Mouse (Mus musculus) WW6 (cell line): ENCODE measurements at regions not wholly inside any gene's neighbourhood (a gene's known extent, or its start where the extent isn't known, plus 50 kb on each side); places are given as distances from the start of the nearest gene placed in this dataset.
"Not testable (repeated sequence)": the region's sequence is repeated elsewhere in the genome, so short reads cannot be mapped to it uniquely, and the experiment has no call there.

ENCODE experiments used
- DNase-seq: peaks from one replicate; pipeline ENCODE4 v3.0.0-alpha.2; 2013; ENCODE audit warnings: low read depth, low spot score

DNA sequence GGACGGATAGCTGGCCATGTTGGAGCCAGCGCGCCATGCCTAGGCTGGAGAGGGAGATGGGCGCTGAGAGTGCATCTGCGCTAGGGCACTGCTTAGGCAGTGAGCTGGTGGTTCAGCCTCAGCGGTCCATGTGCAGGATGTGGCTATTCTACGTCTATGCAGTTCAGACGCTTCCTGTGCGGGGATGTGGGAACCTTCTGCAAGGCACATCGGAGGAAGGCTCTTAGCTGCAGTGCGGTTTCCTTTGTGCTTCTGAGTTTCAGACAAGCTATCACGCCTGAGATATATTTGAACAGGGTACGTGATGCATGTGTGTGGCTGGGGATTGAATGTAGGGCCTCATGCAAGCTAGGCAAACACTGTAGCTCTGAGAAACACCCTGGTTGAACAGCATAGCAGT, 54.4 kb upstream of the Lrpprc start:
- DNase-seq, result no peak

DNA sequence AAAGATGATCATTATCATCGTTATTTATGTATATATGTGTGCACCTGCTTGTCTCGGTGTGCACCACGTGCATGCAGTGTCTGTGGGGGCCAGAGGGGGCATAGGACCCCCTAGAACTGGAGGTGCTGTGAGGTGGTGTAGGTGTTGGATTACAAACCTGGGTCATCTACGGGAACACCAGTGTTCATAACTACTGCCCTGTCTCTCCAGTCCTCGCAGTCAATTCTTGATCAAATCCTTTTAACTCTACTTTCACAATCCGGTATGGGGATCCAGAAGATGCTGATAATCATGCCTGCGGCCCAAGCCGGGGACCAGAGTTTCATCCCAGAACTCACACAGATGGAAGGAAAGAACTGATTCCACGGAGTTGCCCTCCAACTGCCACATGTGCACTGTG, 55.6 kb upstream of the Lrpprc start:
- no peak for DNase-seq

DNA sequence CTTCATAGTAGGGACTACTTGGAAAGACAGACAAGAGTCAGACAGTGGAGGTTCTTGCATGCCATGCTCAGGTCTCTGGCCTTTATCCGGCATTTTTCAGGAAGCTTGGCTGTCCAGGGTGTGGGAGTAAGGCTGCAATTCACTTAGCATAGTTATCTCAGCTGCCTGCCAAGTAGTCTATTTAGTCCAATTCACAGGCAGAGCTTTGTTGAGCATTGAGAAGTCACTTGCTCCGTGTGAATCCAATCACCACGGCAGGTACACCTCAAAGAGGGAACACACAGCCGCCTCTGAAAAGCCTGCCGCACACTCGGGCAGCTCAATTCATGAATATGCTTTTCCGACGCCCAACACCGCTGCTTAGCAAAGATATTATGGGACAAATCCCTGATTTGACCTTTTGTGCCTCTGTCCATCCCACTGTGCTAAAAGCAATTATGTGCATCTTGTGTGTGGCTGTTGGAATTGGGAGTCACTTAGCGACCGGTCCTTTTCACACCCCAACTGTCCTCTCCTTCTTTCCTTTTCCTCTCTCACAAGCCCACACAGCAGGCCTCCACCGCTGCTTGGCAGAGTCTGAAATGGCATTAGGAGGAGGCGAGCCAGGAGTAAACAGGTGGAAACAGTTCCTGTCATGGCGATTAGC, 57.9 kb upstream of the Lrpprc start:
- DNase-seq, result no peak

DNA sequence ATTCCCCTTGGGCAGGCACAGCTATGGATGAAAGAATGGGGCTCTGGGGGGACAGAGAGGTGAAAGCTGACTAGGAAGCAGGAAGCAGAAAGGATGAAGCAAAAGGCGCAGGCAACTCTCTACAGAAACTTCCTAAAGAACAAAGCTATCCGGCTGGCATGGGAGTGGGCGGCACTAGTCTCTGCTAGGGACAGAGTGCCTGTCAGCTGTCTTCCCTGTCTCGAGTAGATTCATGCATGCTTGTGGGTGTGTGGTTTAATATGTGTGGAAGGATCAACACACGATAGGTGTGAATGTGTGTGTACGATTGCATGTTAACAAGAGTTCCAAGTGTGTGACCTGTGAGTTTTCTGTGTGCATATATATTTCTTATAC, 58.4 kb upstream of the Lrpprc start:
- DNase-seq, result no peak

DNA sequence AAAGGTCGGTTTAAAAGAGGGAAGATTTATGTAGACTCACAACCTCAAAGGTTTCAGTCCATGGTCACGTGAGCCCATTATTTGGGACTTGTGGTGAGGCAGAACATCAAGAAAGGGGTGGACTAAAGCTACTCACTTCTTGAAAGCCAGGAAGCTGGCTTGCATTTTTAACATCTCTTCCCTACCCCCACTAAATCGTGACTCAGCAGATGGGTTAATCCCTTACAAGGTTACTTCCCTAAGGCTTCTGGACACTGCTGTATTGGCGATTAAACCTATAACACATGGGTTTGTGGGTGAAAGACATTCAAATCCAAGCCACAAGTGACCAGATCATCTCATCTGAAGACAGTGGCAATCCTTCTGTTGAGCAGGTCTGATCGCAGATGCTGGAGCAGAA, 59.9 kb upstream of the Lrpprc start:
- no peak for DNase-seq

DNA sequence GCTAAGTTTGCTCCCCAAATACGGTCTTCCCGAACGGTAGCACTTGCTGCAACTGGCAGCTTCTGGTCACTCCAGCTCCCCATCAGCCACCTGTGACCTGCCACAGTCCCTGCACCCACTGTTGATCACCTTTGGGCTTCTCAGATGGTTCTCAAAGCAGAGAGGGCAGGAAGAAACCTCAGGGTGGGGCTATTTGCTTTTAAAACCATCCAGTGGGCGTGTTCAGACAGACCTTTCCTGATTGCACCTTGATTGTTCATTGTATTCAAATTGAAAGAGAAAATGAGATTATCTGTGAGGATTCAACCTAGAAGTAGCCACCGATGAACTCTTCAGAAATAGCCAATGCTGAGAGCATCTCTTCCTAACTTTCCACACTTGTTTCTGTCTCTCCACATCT, 60.3 kb upstream of the Lrpprc start:
- DNase-seq, result no peak

DNA sequence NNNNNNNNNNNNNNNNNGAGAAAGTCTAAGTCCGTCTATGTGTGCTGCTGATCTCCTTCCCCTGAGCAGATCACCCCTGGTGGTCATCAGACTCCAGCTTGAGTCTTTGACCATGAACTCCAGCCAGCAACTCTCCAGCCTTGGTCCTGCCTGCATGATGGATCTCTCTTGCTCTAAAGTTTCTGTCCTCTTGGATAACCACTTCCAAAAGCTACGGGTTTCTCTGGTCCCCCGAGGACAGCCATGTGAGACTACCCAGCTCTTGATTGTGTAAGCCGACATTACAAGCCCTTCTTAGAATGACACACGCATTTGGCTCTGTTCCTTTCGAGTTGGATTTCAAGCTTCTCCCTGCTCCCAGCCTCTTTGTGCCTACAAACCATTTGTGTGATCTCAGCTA, 66.4 kb upstream of the Lrpprc start:
- no peak for DNase-seq

DNA sequence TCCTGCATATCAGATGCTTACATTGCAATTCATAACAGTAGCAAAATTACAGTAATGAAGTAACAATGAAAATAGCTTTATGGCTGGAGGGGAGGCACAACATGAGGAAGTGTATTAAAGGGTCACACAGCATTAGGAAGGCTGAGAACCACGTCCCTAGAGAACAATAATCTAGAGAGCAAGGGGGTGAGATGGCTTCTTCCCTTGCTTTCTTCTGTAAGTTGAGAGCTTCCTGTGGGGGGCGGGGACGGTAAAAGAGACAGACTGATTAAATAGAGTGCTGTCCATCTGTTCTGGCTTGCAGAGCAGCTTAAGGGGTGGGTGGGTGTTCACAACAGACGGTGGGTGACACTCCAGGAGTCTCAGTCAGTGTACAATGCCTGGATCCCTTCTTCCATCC, 68.2 kb upstream of the Lrpprc start:
- no peak for DNase-seq

DNA sequence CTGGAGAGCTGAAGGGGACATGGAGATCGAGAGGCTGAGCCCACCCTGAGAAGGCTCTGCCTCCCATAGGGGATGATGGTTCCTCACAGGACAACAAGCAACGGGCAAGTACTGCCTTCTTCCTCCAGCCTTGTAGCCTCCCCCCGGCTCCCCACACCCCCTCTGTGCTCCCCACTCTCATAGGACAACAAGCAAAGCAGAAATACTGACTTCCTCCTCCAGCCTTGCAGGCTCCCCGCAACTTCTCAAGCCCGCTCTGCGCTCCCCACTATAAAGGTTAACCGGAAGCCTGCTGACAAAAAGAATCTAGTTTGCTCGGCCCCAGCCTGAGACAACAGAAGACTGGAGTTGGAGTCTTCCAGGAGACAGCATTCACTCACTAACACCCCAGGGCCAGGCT, 69.3 kb upstream of the Lrpprc start:
- no peak for DNase-seq

DNA sequence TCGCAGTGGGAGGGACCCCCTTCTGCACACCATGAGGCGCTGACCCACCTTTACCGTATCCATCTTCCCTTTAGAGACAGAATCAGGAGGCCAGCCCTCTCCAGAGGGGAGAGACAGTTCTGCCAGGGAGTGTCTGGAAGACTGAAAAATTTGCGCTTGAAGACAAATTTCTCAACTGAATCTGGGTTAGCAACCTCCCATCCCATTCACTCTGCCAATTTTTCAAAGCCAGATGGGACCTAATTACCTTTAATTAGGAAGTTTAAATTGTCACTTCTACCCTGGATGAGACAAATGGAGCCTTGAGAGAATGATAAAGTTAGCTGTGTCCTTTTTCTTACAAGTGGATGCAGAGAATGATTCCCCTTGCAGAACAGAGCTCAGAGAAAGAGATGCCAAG, 70.2 kb upstream of the Lrpprc start:
- no peak for DNase-seq

DNA sequence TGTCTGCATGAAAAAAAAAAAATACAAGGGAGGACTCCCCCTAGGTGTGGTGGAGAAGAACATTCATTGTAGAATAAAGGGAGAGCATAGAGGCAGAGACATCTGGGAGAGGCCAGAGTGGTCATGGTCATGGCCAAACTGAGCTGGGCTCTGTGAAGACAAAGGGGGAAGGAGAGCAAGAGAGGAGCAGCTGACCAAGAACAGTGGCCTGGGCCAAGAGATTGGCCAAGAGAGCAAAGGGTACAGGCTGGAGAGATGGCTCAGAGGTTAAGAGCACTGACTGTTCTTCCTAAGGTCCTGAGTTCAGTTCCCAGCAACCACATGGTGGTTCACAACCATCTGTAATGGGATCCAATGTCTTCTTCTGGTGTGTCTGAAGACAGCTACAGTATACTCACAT, 73.6 kb upstream of the Lrpprc start:
- not testable (repeated sequence) for DNase-seq

DNA sequence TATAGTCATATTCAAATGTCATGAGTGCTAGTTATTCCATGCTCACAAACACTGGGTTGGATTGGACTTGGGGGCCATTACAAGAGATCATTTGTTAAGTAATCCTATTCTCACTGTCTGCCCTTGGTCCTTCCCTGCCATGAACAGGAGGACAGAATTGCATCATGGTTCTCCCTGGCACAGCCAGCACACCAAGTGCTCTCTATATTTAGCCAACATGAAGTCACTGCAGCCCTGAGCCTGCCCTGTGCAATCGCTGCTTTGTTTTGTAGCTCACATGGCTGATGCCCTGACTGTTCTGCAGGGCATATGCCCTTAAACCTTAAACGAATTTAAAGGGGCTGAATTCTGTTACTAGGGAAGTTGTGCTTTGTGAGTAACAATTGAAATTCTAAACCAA, 74.6 kb upstream of the Lrpprc start:
- no peak for DNase-seq

DNA sequence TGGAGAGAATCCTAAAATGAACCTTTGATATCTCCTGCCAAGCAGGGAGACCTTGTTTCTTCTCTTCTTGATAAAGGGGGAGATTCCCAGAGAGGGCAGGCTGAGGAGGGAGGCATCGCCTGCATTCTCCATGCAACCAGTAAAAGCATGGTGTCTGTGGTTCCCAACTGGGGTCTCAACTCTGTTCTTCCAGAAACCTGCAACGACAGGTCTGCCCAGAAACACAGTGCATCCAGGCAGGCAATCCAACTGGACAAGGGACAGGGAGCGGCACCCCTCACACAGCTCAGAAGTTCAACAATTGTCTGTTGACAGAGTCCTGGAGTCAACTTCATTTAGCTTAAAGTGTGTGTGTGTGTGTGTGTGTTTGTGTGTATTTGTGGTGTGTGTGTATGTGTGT, 75.0 kb upstream of the Lrpprc start:
- no peak for DNase-seq

DNA sequence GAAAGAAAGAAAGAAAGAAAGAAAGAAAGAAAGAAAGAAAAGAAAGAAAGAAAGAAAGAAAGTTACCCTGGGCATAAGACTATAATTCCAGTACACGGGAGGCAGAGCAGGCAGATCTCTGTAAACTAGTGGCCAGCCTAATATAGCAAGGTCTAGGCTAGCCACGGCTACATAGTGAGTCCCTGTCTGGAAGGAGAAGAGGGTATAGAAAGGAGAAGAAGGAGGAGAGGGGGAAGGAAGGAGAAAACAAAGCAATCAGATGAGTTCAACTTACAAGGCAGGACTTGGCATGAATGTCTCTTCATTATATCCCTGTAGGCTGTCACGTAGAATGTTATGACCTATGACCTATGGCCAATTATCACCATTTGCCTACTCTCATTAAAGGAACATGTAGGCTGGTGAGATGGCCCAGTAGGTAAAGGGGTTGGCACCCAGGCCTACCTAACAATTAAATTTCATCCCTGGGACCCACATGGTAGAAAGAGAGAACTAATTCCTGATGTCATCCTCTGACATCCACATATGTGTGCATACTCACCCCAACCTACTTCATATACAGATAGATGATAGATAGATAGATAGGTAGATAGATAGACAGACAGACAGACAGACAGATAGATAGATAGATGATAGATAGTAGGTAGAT, 78.6 kb upstream of the Lrpprc start:
- DNase-seq, result no peak

DNA sequence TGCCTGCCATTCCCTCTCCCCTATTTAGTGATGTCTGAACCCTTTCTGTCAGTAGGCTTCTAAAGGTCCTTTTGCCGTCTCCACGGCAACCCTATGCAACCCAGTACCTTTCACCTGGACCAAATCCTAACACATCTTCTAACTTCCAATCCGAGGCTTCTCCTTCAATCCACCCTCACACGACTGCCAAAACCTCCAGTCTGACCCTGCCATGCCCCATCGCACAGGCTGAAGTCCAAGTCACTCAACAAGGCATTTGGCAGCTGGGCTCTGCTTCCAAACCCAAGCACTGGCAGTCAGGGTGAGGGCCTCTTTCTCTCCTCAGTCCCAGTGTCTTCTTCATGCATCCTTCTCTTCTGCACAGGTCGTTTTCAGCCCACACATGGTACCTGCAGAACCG, 83.0 kb upstream of the Lrpprc start:
- no peak for DNase-seq

DNA sequence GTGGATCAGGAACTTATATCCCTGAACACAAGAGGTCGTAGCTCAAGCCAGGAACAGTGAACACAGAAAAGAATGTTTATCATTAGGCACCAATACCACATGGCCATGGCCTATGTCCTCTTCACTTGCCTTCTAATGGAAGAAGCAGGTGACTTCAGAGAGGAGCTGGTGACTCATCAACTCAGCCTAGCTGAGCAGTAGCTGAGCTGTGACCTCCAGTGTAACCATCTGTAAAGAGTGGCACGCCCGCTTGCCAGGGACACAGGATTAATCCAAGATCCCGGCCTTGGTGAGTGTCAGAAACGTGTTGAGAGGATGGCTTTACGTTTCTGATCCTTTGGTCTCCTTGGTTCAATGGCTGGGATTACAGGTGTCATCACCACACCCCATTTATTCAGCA, 82.0 kb upstream of the Ppm1b start:
- no peak for DNase-seq

DNA sequence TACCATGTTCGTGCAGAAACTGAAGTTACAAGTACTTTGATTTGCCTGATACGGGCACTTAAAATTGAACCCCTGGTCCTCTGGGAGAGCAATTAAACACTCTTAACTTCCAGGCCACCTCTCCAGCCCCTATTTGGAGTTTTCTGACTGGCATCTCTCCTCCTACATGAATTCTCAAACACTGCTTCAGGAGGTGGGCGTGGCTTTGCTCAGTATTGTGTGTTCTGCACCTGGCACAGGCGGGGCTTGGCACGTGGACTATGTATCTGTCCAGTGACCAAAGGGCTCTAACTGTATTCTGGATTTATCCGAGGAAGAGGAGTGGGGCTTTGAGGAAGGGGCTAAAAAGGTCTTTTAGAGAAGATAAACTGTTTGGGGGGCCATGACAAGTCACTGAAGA, 81.5 kb upstream of the Ppm1b start:
- DNase-seq, result no peak

DNA sequence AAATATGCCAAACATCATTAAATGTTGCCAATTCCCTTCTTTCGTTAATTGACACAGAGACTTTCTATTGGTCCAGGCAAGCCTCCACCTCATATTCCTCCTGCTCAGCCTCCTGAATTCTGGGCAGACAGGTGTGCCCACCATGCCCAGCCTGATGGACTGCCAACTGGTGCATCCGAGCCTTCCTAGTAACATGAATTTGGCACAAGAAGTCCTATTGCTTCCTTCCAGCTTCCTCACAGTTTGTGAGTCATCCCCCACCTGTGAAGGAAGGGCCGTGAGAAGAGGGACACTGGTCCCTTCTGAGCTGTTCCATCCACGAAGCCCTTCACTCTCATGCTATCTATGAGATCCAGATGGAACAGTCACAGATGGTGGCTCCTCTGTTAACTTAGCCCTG, 80.5 kb upstream of the Ppm1b start:
- DNase-seq, result no peak

DNA sequence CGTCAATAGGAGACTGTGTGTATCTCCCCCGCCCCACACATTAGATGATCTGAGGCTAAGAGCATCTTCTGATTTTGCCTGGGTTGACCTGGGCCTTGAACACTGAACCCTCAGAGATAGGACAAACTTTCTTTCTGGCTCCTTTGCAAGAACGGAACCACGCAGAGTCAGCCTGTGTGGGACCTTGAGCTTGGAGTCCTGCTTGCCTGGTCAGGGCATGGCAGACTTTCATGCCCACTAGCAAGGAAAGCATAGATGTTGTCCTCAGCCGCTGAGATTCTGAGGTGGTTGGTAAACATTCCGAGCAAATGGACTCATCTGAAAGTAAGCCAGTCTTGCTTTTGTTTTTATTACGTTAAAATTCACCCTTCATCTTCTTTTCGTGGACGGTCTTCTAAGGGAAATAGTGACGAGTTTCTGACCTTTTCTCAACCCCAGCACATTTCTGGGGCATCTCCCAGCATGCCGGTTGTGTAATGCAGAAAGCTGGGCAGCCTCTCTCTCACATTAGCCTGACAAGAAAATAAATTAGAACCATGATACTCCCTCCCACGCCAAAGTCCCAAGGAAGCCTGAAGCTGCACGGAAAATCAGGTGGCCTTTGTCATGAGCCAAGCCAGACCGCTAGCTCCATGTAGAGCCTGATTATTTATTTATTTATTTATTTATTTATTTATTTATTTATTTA, 79.2 kb upstream of the Ppm1b start:
- DNase-seq, result no peak

DNA sequence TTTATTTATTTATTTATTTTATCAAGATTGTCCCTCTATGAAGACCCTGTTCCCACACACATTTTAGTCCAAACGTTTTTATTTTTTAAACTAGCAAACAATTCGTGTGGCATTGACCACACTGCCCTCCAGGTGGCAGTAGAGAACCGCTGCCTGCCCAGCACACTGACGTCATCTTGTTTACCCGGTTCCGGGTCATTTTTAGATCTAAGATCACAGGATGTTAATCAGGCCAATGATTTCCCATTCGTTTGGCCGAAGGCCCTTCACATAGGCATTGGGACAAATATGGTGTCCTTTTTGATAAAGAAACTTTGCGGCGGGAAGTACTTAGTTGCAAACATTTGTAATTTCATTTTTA, 78.7 kb upstream of the Ppm1b start:
- peak; percentile 31 for DNase-seq

DNA sequence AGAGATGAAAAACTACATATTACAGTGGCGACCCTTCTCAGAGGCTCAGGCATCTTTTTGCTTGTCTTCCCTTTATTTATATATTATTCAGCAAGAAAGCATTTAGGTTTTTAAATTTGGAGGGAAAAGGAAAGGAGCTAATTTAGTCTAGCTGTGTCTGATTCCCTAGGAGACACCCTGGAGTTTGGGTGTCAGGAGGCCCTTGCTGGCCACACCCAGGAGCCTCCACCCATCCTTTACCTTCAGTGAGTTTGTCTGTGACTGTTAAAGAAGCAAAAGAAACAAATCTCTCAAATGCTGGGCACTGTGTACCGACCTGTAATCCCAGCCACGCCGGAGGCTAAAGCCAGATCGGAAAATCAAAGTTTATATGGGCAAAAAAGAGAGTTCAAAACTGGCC, 78.2 kb upstream of the Ppm1b start:
- no peak for DNase-seq

DNA sequence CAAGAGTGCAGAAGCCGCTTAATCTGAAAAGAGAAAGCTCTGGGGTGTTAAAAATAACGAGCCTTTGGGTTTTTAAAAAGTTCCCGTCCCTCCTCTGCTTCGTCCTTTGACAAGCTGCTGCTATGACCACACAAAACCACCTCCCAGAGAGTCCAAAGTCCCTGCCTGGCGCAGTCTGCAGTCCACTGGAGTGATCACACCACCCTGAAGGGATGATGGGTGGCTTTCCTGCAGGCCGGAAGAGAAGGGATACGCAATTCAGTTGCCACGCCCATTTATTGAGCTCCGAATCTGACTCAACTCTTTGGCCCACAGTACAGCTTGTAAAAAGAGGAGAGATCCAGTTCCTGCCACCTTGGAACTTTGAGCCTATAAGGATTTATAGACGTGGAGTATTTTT, 77.4 kb upstream of the Ppm1b start:
- DNase-seq, result no peak

DNA sequence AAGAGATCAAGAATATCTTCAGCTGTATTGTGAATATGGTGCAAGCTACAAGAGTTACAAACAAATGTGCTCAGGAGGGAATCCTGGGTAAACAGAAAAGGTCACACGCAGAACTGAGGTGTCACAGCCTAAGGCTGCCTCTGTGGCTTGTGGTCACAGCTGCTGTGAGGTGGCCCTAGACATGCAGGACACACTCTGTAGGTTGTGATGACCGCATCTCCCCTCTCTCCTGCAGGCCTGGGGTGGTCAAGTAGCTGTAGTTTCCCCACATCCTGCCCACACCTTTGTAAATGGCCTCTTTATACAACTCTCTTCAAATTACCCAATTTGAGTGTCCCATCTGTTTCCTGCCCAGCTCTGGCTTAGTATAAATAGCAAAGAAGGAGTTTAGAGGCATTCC, 75.6 kb upstream of the Ppm1b start:
- no peak for DNase-seq

DNA sequence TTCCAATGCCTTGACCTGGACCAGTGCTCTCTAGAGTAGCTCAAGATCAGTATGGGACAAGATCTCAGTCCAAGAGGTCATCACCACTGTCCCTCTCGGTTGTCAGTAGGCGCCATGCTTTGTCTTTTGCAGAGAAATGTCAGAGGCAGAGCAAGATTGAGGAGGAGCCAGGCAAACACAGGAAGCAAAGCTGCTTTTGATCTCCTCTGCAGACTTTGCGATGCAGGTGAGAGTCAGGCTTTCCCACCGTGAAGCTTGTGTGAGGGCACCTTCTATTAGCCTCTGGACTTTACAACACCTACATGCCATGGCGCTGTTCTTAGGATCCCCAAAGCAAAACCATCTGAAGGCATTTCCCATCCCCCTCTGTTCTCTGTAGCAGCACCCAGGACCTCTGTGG, 68.0 kb upstream of the Ppm1b start:
- no peak for DNase-seq
